Mouse (Mus musculus) embryonic facial prominence, embryonic 11.5 days (tissue): ENCODE results near the gene Kcnj11. TPM values are rescaled to one million over a fixed set of nuclear protein-coding genes. Genes with fewer than 3 reads are reported as not detected.

ENCODE experiments used
- ATAC-seq: fragments of 200-750 bp; cut with Nextera tagmentation; replicated peaks from 2 replicates; pipeline ENCODE4 v1.8.0; 2017; ENCODE audit warnings: low read depth; ENCODE audit not compliant: insufficient number of reproducible peaks, low FRiP score, low TSS enrichment
- DNase-seq: peaks from one replicate; pipeline ENCODE4 v3.0.0-alpha.2; 2015; ENCODE audit warnings: low spot score
- H3K27ac ChIP-seq: fragments of 300-500 bp; sonication (generic); replicated peaks from 2 replicates; pipeline ENCODE4 v1.5.1; 2014; ENCODE audit warnings: mild to moderate bottlenecking, low read depth, low read length, control low read depth
- H3K27me3 ChIP-seq: fragments of 300-500 bp; sonication (generic); 2 replicates; pipeline ENCODE4 v1.6.1; 2014; ENCODE audit warnings: mild to moderate bottlenecking, low read length, moderate library complexity, mixed read lengths; ENCODE audit not compliant: control insufficient read depth, insufficient read depth
- H3K36me3 ChIP-seq: fragments of 300-500 bp; sonication (generic); replicated peaks from 2 replicates; pipeline ENCODE4 v1.6.1; 2014; ENCODE audit warnings: low read depth, mild to moderate bottlenecking, low read length, moderate library complexity, mixed read lengths; ENCODE audit not compliant: control insufficient read depth, insufficient read depth
- H3K4me1 ChIP-seq: fragments of 300-500 bp; sonication (generic); 2 replicates; pipeline ENCODE4 v1.6.1; 2014; ENCODE audit warnings: low read length, mixed read lengths; ENCODE audit not compliant: control insufficient read depth, insufficient read depth
- H3K4me2 ChIP-seq: fragments of 300-500 bp; sonication (generic); 2 replicates; pipeline ENCODE4 v1.6.1; 2014; ENCODE audit warnings: low read depth, mild to moderate bottlenecking, control low read depth, low read length, moderate library complexity
- H3K4me3 ChIP-seq: fragments of 300-500 bp; sonication (generic); 2 replicates; pipeline ENCODE4 v1.5.1; 2014; ENCODE audit warnings: low read depth, low read length, control low read depth
- H3K9ac ChIP-seq: fragments of 300-500 bp; sonication (generic); replicated peaks from 2 replicates; pipeline ENCODE4 v1.6.1; 2014; ENCODE audit warnings: mild to moderate bottlenecking, control low read depth, low read length
- H3K9me3 ChIP-seq: fragments of 300-500 bp; sonication (generic); replicated peaks from 2 replicates; pipeline ENCODE4 v1.6.1; 2016; ENCODE audit warnings: mild to moderate bottlenecking, low read length, inconsistent platforms, mixed read lengths; ENCODE audit not compliant: control insufficient read depth
- WGBS: fragments of 180-500 bp; shearing (Covaris S2); extraction: QIAGEN DNeasy Blood & Tissue Kit; methylation state at CpG from one replicate; pipeline ENCODE4 v1.1.7; 2014; 5-methylcytosine and 5-hydroxymethylcytosine counted together
- polyA plus RNA-seq: library from polyadenylated mRNA; unstranded; fragments of >200 nt; fragmentation: Nextera tagmentation; extraction: Ambion mirVana; gene quantifications from 2 replicates; pipeline ENCODE4 v1.2.1, GENCODE M21; 2014

Gene Kcnj11
- polyA plus RNA-seq: 0.32 TPM in 1 of 2 replicates, not detected in the other

- peak; percentile 92 for DNase-seq
- Histone ChIP-seq H3K9me3 (no peaks in the 10 kb centered on the region), H3K36me3 (no peaks in the 10 kb centered on the region), H3K4me3 (peak within 1 kb of the TSS; percentile 47), H3K27me3 (peaks cover 9% of the 10 kb centered on the region), H3K4me2 (peak within 1 kb of the TSS; percentile 92), H3K4me1 (no peaks in the 10 kb centered on the region; the same call in 1 of the 2 replicates), H3K27ac (no peak within 1 kb of the TSS), H3K9ac (peak within 1 kb of the TSS; percentile 57)
- 1% methylated on average over 30 of the region's 34 CpGs for WGBS
- peak; percentile 61 for ATAC-seq
These were observed at the start of gene Kcnj11 for GRCm38 (mm10) chr7:46100563-46100962. Kcnj11 (minus strand) TSS chr7:46100764.

- 87% methylated on average over 7 of the region's 7 CpGs for WGBS
- Histone ChIP-seq H3K9me3 (no peaks in the 10 kb centered on the region), H3K36me3 (no peaks in the 10 kb centered on the region), H3K4me1 (no peaks in the 10 kb centered on the region), H3K4me2 (no peak overlapping the region), H3K27me3 (no peaks in the 10 kb centered on the region), H3K4me3 (no peak overlapping the region), H3K9ac (no peak overlapping the region), H3K27ac (no peak overlapping the region)
- ATAC-seq (no peak), DNase-seq (no peak)
These were observed 46.9 kb upstream of the Kcnj11 start for GRCm38 (mm10) chr7:46147417-46147816.

- no peak overlapping the region for H3K4me3 ChIP-seq
These were observed 46.2 kb upstream of the Kcnj11 start for GRCm38 (mm10) chr7:46146675-46147308.

GRCm38 (mm10) chr7:46144061-46144460 is 43.5 kb upstream of the Kcnj11 start:
- Histone ChIP-seq H3K4me3 (no peak overlapping the region), H3K4me1 (no peaks in the 10 kb centered on the region), H3K9me3 (no peaks in the 10 kb centered on the region), H3K36me3 (no peaks in the 10 kb centered on the region), H3K9ac (no peak overlapping the region), H3K27me3 (no peaks in the 10 kb centered on the region), H3K27ac (no peak overlapping the region), H3K4me2 (no peak overlapping the region)
- no peak for ATAC-seq
- no peak for DNase-seq
- 74% methylated on average over 8 of the region's 8 CpGs for WGBS

More at GRCm38 (mm10) chr7:46146675-46147308, 46.2 kb upstream of the Kcnj11 start:
- Histone ChIP-seq H3K27me3 (no peaks in the 10 kb centered on the region), H3K4me2 (no peak overlapping the region), H3K9me3 (no peaks in the 10 kb centered on the region), H3K9ac (no peak overlapping the region), H3K27ac (no peak overlapping the region), H3K36me3 (no peaks in the 10 kb centered on the region), H3K4me1 (no peaks in the 10 kb centered on the region)
- no peak for DNase-seq
- no peak for ATAC-seq
- 85% methylated on average over 7 of the region's 7 CpGs for WGBS

- H3K27me3 ChIP-seq: no peaks in the 10 kb centered on the region
- H3K27ac ChIP-seq: no peak overlapping the region
- H3K9ac ChIP-seq: no peak overlapping the region
- DNase-seq (no peak), ATAC-seq (no peak)
- H3K4me3 ChIP-seq: no peak overlapping the region
- H3K4me1 ChIP-seq: no peaks in the 10 kb centered on the region; the same call in 1 of the 2 replicates
- no peaks in the 10 kb centered on the region for H3K9me3 ChIP-seq
- no peak overlapping the region for H3K4me2 ChIP-seq
- no peaks in the 10 kb centered on the region for H3K36me3 ChIP-seq
- WGBS: 36% methylated on average over 7 of the region's 7 CpGs
These were observed 37.9 kb upstream of the Kcnj11 start for GRCm38 (mm10) chr7:46138329-46138930.

GRCm38 (mm10) chr7:46133858-46134257 is 33.3 kb upstream of the Kcnj11 start:
- DNase-seq: no peak
- Histone ChIP-seq H3K27ac (no peak overlapping the region), H3K27me3 (no peaks in the 10 kb centered on the region), H3K4me3 (no peak overlapping the region), H3K36me3 (no peaks in the 10 kb centered on the region), H3K9me3 (no peaks in the 10 kb centered on the region), H3K4me2 (no peak overlapping the region), H3K9ac (no peak overlapping the region), H3K4me1 (no peaks in the 10 kb centered on the region; the same call in 1 of the 2 replicates)
- ATAC-seq: no peak
- WGBS: 30% methylated on average over 7 of the region's 7 CpGs

GRCm38 (mm10) chr7:46132229-46132628 is 31.7 kb upstream of the Kcnj11 start:
- no peaks in the 10 kb centered on the region for H3K36me3 ChIP-seq
- DNase-seq (no peak), ATAC-seq (no peak)
- no peak overlapping the region for H3K4me2 ChIP-seq
- H3K27me3 ChIP-seq: no peaks in the 10 kb centered on the region
- no peak overlapping the region for H3K9ac ChIP-seq
- H3K4me3 ChIP-seq: no peak overlapping the region
- no peaks in the 10 kb centered on the region for H3K9me3 ChIP-seq
- H3K4me1 ChIP-seq: no peaks in the 10 kb centered on the region; the same call in 1 of the 2 replicates
- no peak overlapping the region for H3K27ac ChIP-seq
- 89% methylated on average over 12 of the region's 12 CpGs for WGBS

- H3K9me3 ChIP-seq: no peaks in the 10 kb centered on the region
- no peaks in the 10 kb centered on the region for H3K36me3 ChIP-seq
- no peak overlapping the region for H3K4me2 ChIP-seq
- ATAC-seq: no peak
- H3K4me1 ChIP-seq: no peaks in the 10 kb centered on the region; the same call in 1 of the 2 replicates
- DNase-seq: no peak
- 60% methylated on average over 8 of the region's 8 CpGs for WGBS
- no peaks in the 10 kb centered on the region for H3K27me3 ChIP-seq
- no peak overlapping the region for H3K9ac ChIP-seq
- H3K4me3 ChIP-seq: no peak overlapping the region
- no peak overlapping the region for H3K27ac ChIP-seq
These were observed 31.2 kb upstream of the Kcnj11 start for GRCm38 (mm10) chr7:46131806-46132205.
